Mouse (Mus musculus) lung, embryonic 16.5 days (tissue): ENCODE results near the gene Ap2s1. TPM values are rescaled to one million over a fixed set of nuclear protein-coding genes. Genes with fewer than 3 reads are reported as not detected.

Experiments used
- ATAC-seq: fragments of 200-750 bp; cut with Nextera tagmentation; 2 replicates; pipeline ENCODE4 v1.8.0; 2017; ENCODE audit warnings: low read depth, mild to moderate bottlenecking, moderate library complexity
- H3K27ac ChIP-seq: fragments of 300-500 bp; sonication (generic); 2 replicates; pipeline ENCODE4 v1.5.1; 2014; ENCODE audit warnings: mild to moderate bottlenecking, control low read depth, low read length
- H3K27me3 ChIP-seq: fragments of 300-500 bp; sonication (generic); 2 replicates; pipeline ENCODE4 v1.6.1; 2014; ENCODE audit warnings: low read depth, low read length, mixed read lengths; ENCODE audit not compliant: control insufficient read depth, insufficient read depth
- H3K36me3 ChIP-seq: fragments of 300-500 bp; sonication (generic); 2 replicates; pipeline ENCODE4 v1.6.1; 2014; ENCODE audit warnings: low read length; ENCODE audit not compliant: control insufficient read depth, insufficient read depth
- H3K4me1 ChIP-seq: fragments of 300-500 bp; sonication (generic); replicated peaks from 2 replicates; pipeline ENCODE4 v1.6.1; 2014; ENCODE audit warnings: low read length, mixed read lengths; ENCODE audit not compliant: control insufficient read depth, insufficient read depth
- H3K4me2 ChIP-seq: fragments of 300-500 bp; sonication (generic); 2 replicates; pipeline ENCODE4 v1.6.1; 2014; ENCODE audit warnings: low read depth, low read length, control low read depth
- H3K4me3 ChIP-seq: fragments of 300-500 bp; sonication (generic); 2 replicates; pipeline ENCODE4 v1.5.1; 2014; ENCODE audit warnings: mild to moderate bottlenecking, low read length, control low read depth
- H3K9ac ChIP-seq: fragments of 300-500 bp; sonication (generic); 2 replicates; pipeline ENCODE4 v1.6.1; 2014; ENCODE audit warnings: low read length, control low read depth
- H3K9me3 ChIP-seq: fragments of 300-500 bp; sonication (generic); 2 replicates; pipeline ENCODE4 v1.6.1; 2016; ENCODE audit warnings: low read length; ENCODE audit not compliant: control insufficient read depth
- WGBS: fragments of 180-500 bp; shearing (Covaris S2); extraction: QIAGEN DNeasy Blood & Tissue Kit; methylation state at CpG from one replicate; pipeline ENCODE4 v1.1.7; 2014; 5-methylcytosine and 5-hydroxymethylcytosine counted together
- polyA plus RNA-seq: library from polyadenylated mRNA; unstranded; fragments of >200 nt; fragmentation: Nextera tagmentation; extraction: Ambion mirVana; gene quantifications from 2 replicates; pipeline ENCODE4 v1.2.1, GENCODE M21; 2015

Ap2s1 gene
- polyA plus RNA-seq, 1 experiment from 2014 or later: 275 TPM

GRCm38 (mm10) chr7:16783224-16783688 is 45.0 kb downstream of the Ap2s1 start:
- no peak for ATAC-seq
- Histone ChIP-seq H3K9me3 (no peaks in the 10 kb centered on the region), H3K27ac (peak overlapping the region; percentile 45), H3K27me3 (no peaks in the 10 kb centered on the region), H3K9ac (peak overlapping the region; percentile 53), H3K4me3 (peak overlapping the region; percentile 66), H3K36me3 (peaks cover 4% of the 10 kb centered on the region; the same call in 1 of the 2 replicates), H3K4me1 (peaks cover 27% of the 10 kb centered on the region), H3K4me2 (peak overlapping the region; percentile 95)
- 25% methylated on average over 10 of the region's 10 CpGs for WGBS

GRCm38 (mm10) chr7:16783758-16784415 is 45.7 kb downstream of the Ap2s1 start:
- H3K9me3 ChIP-seq: no peaks in the 10 kb centered on the region
- no peaks in the 10 kb centered on the region for H3K27me3 ChIP-seq
- WGBS: 33% methylated on average over 17 of the region's 17 CpGs
- H3K4me3 ChIP-seq: peak overlapping the region; percentile 66
- peak overlapping the region; percentile 77 for H3K27ac ChIP-seq
- peak; percentile 45 for ATAC-seq
- H3K4me2 ChIP-seq: peak overlapping the region; percentile 95
- H3K4me1 ChIP-seq: peaks cover 27% of the 10 kb centered on the region
- H3K9ac ChIP-seq: peak overlapping the region; percentile 53
- peaks cover 4% of the 10 kb centered on the region; the same call in 1 of the 2 replicates for H3K36me3 ChIP-seq

- Histone ChIP-seq H3K9ac (peak overlapping the region; percentile 47), H3K4me1 (peaks cover 27% of the 10 kb centered on the region), H3K36me3 (peaks cover 4% of the 10 kb centered on the region; the same call in 1 of the 2 replicates), H3K4me3 (peak overlapping the region; percentile 66), H3K27me3 (no peaks in the 10 kb centered on the region), H3K4me2 (peak overlapping the region; percentile 95), H3K9me3 (no peaks in the 10 kb centered on the region), H3K27ac (peak overlapping the region; percentile 77)
- WGBS: 72% methylated on average over 10 of the region's 10 CpGs
- peak; percentile 14; the same call in 1 of the 2 replicates for ATAC-seq
Observed at GRCm38 (mm10) chr7:16784498-16784976, 46.3 kb downstream of the Ap2s1 start.

GRCm38 (mm10) chr7:16785541-16786083 is 47.4 kb downstream of the Ap2s1 start:
- H3K27me3 ChIP-seq: no peaks in the 10 kb centered on the region
- WGBS: 85% methylated on average over 8 of the region's 8 CpGs

GRCm38 (mm10) chr7:16792316-16792715 is 54.1 kb downstream of the Ap2s1 start:
- Histone ChIP-seq H3K9ac (no peak overlapping the region), H3K4me2 (no peak overlapping the region; the same call in 1 of the 2 replicates), H3K27me3 (no peaks in the 10 kb centered on the region), H3K4me1 (peaks cover 10% of the 10 kb centered on the region), H3K4me3 (no peak overlapping the region), H3K9me3 (no peaks in the 10 kb centered on the region), H3K27ac (peak overlapping the region; percentile 83), H3K36me3 (peaks cover 4% of the 10 kb centered on the region)
- WGBS: 16% methylated on average over 5 of the region's 5 CpGs
- ATAC-seq: peak; percentile 85

More at GRCm38 (mm10) chr7:16785541-16786083, 47.4 kb downstream of the Ap2s1 start:
- peaks cover 23% of the 10 kb centered on the region for H3K4me1 ChIP-seq
- H3K27ac ChIP-seq: no peak overlapping the region
- H3K4me2 ChIP-seq: no peak overlapping the region
- H3K9me3 ChIP-seq: no peaks in the 10 kb centered on the region
- H3K9ac ChIP-seq: no peak overlapping the region
- H3K36me3 ChIP-seq: peaks cover 4% of the 10 kb centered on the region; the same call in 1 of the 2 replicates
- no peak overlapping the region for H3K4me3 ChIP-seq
- no peak for ATAC-seq

GRCm38 (mm10) chr7:16793010-16793725 is 55.0 kb downstream of the Ap2s1 start:
- no peak overlapping the region for H3K9ac ChIP-seq
- peak; percentile 59 for ATAC-seq

GRCm38 (mm10) chr7:16794886-16795285 is 56.7 kb downstream of the Ap2s1 start:
- Histone ChIP-seq H3K36me3 (no peaks in the 10 kb centered on the region; the same call in 1 of the 2 replicates), H3K9ac (no peak overlapping the region), H3K9me3 (no peaks in the 10 kb centered on the region), H3K4me1 (peaks cover 10% of the 10 kb centered on the region), H3K4me2 (no peak overlapping the region), H3K27me3 (no peaks in the 10 kb centered on the region), H3K27ac (no peak overlapping the region), H3K4me3 (no peak overlapping the region)
- WGBS: 87% methylated on average over 5 of the region's 5 CpGs
- ATAC-seq: no peak

More at GRCm38 (mm10) chr7:16793010-16793725, 55.0 kb downstream of the Ap2s1 start:
- WGBS: 56% methylated on average over 19 of the region's 19 CpGs
- peak overlapping the region; percentile 36 for H3K4me2 ChIP-seq
- peak overlapping the region; percentile 83 for H3K27ac ChIP-seq
- peak overlapping the region; percentile 20; the same call in 1 of the 2 replicates for H3K4me3 ChIP-seq
- no peaks in the 10 kb centered on the region for H3K9me3 ChIP-seq
- H3K4me1 ChIP-seq: peaks cover 10% of the 10 kb centered on the region
- H3K36me3 ChIP-seq: no peaks in the 10 kb centered on the region; the same call in none of the 2 replicates
- no peaks in the 10 kb centered on the region for H3K27me3 ChIP-seq
